In genomic region chr1:126593044-126593805, GRCm38 (mm10) we compare ENCODE assay signal across 10 mouse cellular contexts.
A peak's percentile ranks its signal among the peaks of the same experiment; 100 is the strongest.
DNase-seq lines count a peak whose midpoint lies in the region; ATAC-seq lines count a peak whose summit lies in the region.
"Had no signal": no experiment of that assay in that cellular context is flagged by ENCODE, and none has a peak within 500 bp of the region (broad histone marks: within the 10 kb centered on the region; RNA-seq: fewer than 3 reads in every experiment).

No protein-coding gene starts in this region.

- H3K9me3 ChIP-seq in heart, embryonic 12.5 days (replicated peaks), result no peaks in the 10 kb centered on the region

- peaks cover 11% of the 10 kb centered on the region for H3K4me1 ChIP-seq in heart, embryonic 12.5 days (replicated peaks)
- H3K4me1 ChIP-seq: megakaryocyte, embryonic 14.5 days had no signal

- peak; percentile 86 for DNase-seq in heart, adult 11 months
- peak; percentile 46 for DNase-seq in adrenal gland, postnatal 25 days
- peak; percentile 65 for DNase-seq in kidney, postnatal 10 days
- DNase-seq in lung, postnatal 4 days, result peak; percentile 84 to 92
- DNase-seq in layer of hippocampus, adult 8-10 months (ENCODE audit: low spot score in 2 of 2), result no peak
- DNase-seq in right cerebral cortex, postnatal 14 days, result no peak
- no peak for DNase-seq in left cerebral cortex, postnatal 36 days (ENCODE audit: low spot score in 2 of 2)

- no peak overlapping the region for H3K4me2 ChIP-seq in heart, embryonic 12.5 days

- no peak overlapping the region for H3K27ac ChIP-seq in heart, embryonic 12.5 days (ENCODE audit: poor library complexity, severe bottlenecking)

- H3K9ac ChIP-seq in heart, embryonic 12.5 days, result no peak overlapping the region

- intact Hi-C loops in left cerebral cortex, postnatal 36 days (cut with DNase I), result no loop called here

- no peaks in the 10 kb centered on the region for H3K36me3 ChIP-seq in heart, embryonic 12.5 days

- H3K4me3 ChIP-seq in heart, embryonic 12.5 days, result no peak overlapping the region
- H3K4me3 ChIP-seq: megakaryocyte, embryonic 14.5 days had no signal

- H3K27me3 ChIP-seq in heart, embryonic 12.5 days (replicated peaks), result 0 out of 2 replicates have a peak, but pooled peaks cover 2% of the 10 kb centered on the region
- H3K27me3 ChIP-seq: megakaryocyte, embryonic 14.5 days had no signal

- ATAC-seq in heart, embryonic 12.5 days (ENCODE audit: insufficient number of reproducible peaks, low FRiP score), result no peak
- ATAC-seq: activated CD4-positive, CD25-positive, alpha-beta regulatory T cell, adult 4 months had no signal

- WGBS in heart, embryonic 12.5 days, result 41% methylated on average over 7 of the region's 7 CpGs

Comparison
In these comparisons a context has a peak if more than half of its experiments do, and no peak if none do; other contexts are left out.
1. DNase-seq: peak in heart, adult 11 months (single experiment), adrenal gland, postnatal 25 days (single experiment), kidney, postnatal 10 days (single experiment) and lung, postnatal 4 days (2 of 2); none in layer of hippocampus, adult 8-10 months (0 of 2), right cerebral cortex, postnatal 14 days (single experiment) and left cerebral cortex, postnatal 36 days (0 of 2).